Mouse (Mus musculus) hindbrain, embryonic 11.5 days (tissue): Measurements from ENCODE around the gene Phactr3. TPM values are rescaled to one million over a fixed set of nuclear protein-coding genes. Genes with fewer than 3 reads are reported as not detected.

Experiments
- ATAC-seq: fragments of 200-750 bp; cut with Nextera tagmentation; 2 replicates; pipeline ENCODE4 v1.8.0; 2017; ENCODE audit warnings: mild to moderate bottlenecking, moderate TSS enrichment, moderate library complexity; ENCODE audit not compliant: low FRiP score
- DNase-seq: peaks from one replicate; pipeline ENCODE4 v3.0.0-alpha.2; 2015; ENCODE audit warnings: low spot score
- H3K27ac ChIP-seq: fragments of 300-500 bp; sonication (generic); 2 replicates; pipeline ENCODE4 v1.5.1; 2014; ENCODE audit warnings: mild to moderate bottlenecking, low read depth, low read length
- H3K27me3 ChIP-seq: fragments of 300-500 bp; sonication (generic); 2 replicates; pipeline ENCODE4 v1.6.1; 2014; ENCODE audit warnings: mild to moderate bottlenecking, low read length, moderate library complexity, mixed read lengths; ENCODE audit not compliant: control insufficient read depth, insufficient read depth
- H3K36me3 ChIP-seq: fragments of 300-500 bp; sonication (generic); 2 replicates; pipeline ENCODE4 v1.6.1; 2014; ENCODE audit warnings: mild to moderate bottlenecking, low read length, moderate library complexity, mixed read lengths; ENCODE audit not compliant: control insufficient read depth, insufficient read depth
- H3K4me1 ChIP-seq: fragments of 300-500 bp; sonication (generic); replicated peaks from 2 replicates; pipeline ENCODE4 v1.6.1; 2014; ENCODE audit warnings: low read length, mixed read lengths; ENCODE audit not compliant: control insufficient read depth, insufficient read depth
- H3K4me2 ChIP-seq: fragments of 300-500 bp; sonication (generic); replicated peaks from 2 replicates; pipeline ENCODE4 v1.6.1; 2014; ENCODE audit warnings: mild to moderate bottlenecking, low read depth, low read length
- H3K4me3 ChIP-seq: fragments of 300-500 bp; sonication (generic); 2 replicates; pipeline ENCODE4 v1.5.1; 2014; ENCODE audit warnings: low read depth, low read length
- H3K9ac ChIP-seq: fragments of 300-500 bp; sonication (generic); 2 replicates; pipeline ENCODE4 v1.6.1; 2014; ENCODE audit warnings: low read depth, low read length
- H3K9me3 ChIP-seq: fragments of 300-500 bp; sonication (generic); 2 replicates; pipeline ENCODE4 v1.6.1; 2016; ENCODE audit warnings: low read length; ENCODE audit not compliant: control insufficient read depth
- WGBS: fragments of 180-500 bp; shearing (Covaris S2); extraction: QIAGEN DNeasy Blood & Tissue Kit; methylation state at CpG from one replicate; pipeline ENCODE4 v1.1.7; 2014; 5-methylcytosine and 5-hydroxymethylcytosine counted together
- polyA plus RNA-seq: library from polyadenylated mRNA; unstranded; fragments of >200 nt; fragmentation: Nextera tagmentation; extraction: Ambion mirVana; gene quantifications from 2 replicates; pipeline ENCODE4 v1.2.1, GENCODE M21; 2014

The Phactr3 gene
- polyA plus RNA-seq, 1 experiment from 2014 or later, result 14.5 TPM

DNA sequence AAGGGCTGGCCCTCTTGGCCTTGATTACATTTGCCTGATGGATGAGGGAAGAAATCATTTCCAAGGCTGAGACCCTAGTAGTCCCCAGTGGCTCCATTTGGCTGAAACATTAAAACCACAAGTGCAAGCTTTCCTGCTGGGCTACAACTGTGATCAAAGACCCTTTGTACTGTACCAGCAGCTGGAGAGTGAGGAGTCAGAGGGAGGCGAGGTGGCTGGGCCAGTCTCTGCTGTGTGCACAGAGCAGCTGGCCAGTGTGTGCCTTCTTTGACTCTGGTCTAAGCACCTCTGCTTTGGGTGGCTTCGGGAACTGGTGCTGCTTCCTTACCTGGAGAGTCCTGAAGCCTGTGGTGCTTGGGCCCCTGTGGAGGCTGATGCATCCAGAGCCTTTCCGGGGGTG is 122.6 kb downstream of the Phactr3 start:
- WGBS, result 49% methylated on average over 3 of the region's 3 CpGs
- DNase-seq (no peak), ATAC-seq (0 out of 2 replicates have a peak, but pooled peaks have one; percentile 31)
- H3K27ac ChIP-seq, result no peak overlapping the region
- H3K27me3 ChIP-seq, result no peaks in the 10 kb centered on the region
- no peak overlapping the region for H3K9ac ChIP-seq
- H3K4me2 ChIP-seq, result no peak overlapping the region
- no peaks in the 10 kb centered on the region for H3K9me3 ChIP-seq
- H3K36me3 ChIP-seq, result no peaks in the 10 kb centered on the region
- no peaks in the 10 kb centered on the region; the same call in 1 of the 2 replicates for H3K4me1 ChIP-seq
- no peak overlapping the region for H3K4me3 ChIP-seq

DNA sequence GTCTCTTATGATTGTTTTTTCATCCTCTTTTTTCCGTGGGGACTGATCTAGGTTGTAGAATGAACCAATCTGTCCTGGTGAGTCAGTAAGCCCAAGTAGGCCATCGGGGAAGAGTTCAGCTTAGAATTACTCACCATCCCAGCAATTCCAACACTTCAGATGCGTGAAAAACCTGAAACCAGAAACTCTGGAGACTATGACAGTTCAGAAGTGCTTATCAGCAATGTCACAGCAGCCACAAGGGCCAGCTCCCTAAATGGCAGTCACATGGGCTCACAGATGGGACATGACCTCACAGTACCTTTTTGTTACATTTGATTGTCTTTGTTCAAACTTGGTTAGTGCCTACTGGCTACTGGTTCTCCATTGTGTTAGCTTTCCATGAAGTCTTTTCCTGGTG is 124.2 kb downstream of the Phactr3 start:
- Histone ChIP-seq H3K27me3 (no peaks in the 10 kb centered on the region), H3K27ac (no peak overlapping the region), H3K9me3 (no peaks in the 10 kb centered on the region), H3K9ac (no peak overlapping the region), H3K36me3 (no peaks in the 10 kb centered on the region), H3K4me3 (no peak overlapping the region), H3K4me2 (no peak overlapping the region), H3K4me1 (no peaks in the 10 kb centered on the region; the same call in 1 of the 2 replicates)
- ATAC-seq (no peak), DNase-seq (no peak)
- WGBS, result 80% methylated on average over 3 of the region's 3 CpGs

DNA sequence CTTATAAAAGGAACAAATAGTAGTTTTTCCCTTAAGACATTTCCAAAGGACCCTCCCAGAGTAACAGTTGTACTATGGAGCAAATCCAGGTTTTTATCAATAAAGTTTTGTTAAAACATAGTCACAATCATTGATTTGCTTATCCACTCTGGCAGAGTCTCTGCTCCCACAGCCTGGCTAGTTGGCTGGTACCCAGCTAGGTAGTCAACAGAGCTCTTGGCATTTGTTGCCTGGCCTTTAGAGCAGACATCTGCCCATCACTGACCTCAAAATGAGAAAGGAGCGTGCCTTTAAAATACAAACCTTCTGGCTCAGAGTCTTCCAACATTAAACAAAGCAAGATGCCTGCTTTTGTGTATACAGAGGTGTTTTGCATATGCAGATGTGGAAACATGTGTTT is 126.1 kb downstream of the Phactr3 start:
- H3K27me3 ChIP-seq, result no peaks in the 10 kb centered on the region
- no peaks in the 10 kb centered on the region for H3K9me3 ChIP-seq
- H3K4me3 ChIP-seq, result no peak overlapping the region
- H3K4me1 ChIP-seq, result no peaks in the 10 kb centered on the region; the same call in 1 of the 2 replicates
- no peak overlapping the region for H3K9ac ChIP-seq
- H3K27ac ChIP-seq, result no peak overlapping the region
- no peak for DNase-seq
- ATAC-seq, result no peak
- no peak overlapping the region for H3K4me2 ChIP-seq
- no peaks in the 10 kb centered on the region for H3K36me3 ChIP-seq
- WGBS, result 76% methylated on average over 1 of the region's 1 CpGs

DNA sequence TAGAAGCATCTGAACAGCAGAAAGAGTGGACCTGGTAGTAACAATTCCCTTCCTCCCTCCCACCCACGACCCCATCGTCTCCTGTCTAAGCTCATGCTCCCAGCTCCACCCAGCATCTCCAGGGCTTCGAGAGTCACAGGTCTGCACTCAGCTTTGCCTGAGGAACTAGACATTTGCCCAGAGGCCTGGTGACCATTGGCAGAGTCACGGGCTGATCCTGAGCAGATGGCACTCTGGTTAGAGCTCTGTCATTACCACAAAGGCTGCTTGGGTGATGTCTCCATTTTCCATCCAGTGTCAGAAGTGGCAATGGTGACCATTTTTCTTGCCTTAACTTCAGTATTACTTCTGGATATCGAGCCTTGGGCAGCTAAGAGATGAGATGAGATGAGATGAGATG is 127.1 kb downstream of the Phactr3 start:
- Histone ChIP-seq H3K4me2 (no peak overlapping the region), H3K4me3 (no peak overlapping the region), H3K27ac (no peak overlapping the region), H3K27me3 (no peaks in the 10 kb centered on the region), H3K4me1 (no peaks in the 10 kb centered on the region; the same call in 1 of the 2 replicates), H3K9ac (no peak overlapping the region), H3K9me3 (no peaks in the 10 kb centered on the region), H3K36me3 (no peaks in the 10 kb centered on the region)
- no peak for DNase-seq
- 88% methylated on average over 5 of the region's 5 CpGs for WGBS
- no peak for ATAC-seq

DNA sequence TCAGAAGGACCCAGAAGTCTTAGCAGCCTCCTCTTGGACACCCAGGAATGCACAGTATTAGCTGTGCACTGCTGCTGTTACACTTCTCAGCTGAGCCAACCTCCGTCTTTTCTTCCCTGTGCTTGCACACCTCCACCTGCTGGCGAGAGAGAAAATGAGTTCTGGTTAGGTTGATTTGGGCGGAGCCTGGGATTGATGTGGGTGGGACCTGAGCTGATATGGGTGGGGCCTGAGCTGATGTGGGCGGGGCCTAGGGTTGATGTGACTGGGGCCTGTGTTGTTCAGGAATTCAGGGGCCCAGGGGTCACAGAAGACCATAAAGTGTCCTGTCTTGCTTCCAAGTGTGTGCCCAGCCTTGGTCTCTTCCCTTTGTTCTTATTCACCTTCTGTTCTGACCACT is 128.0 kb downstream of the Phactr3 start:
- whole genome bisulfite sequencing, result 50% methylated on average over 4 of the region's 4 CpGs
- Histone ChIP-seq H3K9me3 (no peaks in the 10 kb centered on the region), H3K4me1 (no peaks in the 10 kb centered on the region), H3K27me3 (no peaks in the 10 kb centered on the region; the same call in 1 of the 2 replicates), H3K27ac (no peak overlapping the region), H3K4me3 (no peak overlapping the region), H3K4me2 (no peak overlapping the region), H3K36me3 (no peaks in the 10 kb centered on the region), H3K9ac (no peak overlapping the region)
- DNase-seq, result no peak
- ATAC-seq, result no peak

DNA sequence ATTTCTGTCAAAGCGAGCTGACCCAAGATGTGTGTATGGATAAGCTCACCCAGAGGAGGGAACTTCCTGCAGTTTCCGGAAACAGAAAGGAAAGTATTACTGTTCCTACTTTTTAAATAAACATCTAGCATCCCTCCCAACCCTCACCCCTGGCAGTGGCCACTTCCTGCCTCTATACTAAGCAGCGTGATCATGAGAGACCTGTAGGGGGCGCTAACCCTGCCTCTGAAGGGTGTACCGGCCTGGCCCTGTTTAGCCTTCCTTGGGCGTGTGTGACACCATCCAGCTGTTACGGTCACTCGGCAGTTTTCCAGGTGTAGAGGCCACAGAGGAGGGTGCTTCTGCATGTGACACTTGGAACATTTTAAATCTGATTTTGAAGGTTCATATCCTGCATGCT is 128.5 kb downstream of the Phactr3 start:
- no peak overlapping the region for H3K27ac ChIP-seq
- WGBS, result 72% methylated on average over 8 of the region's 8 CpGs
- no peak overlapping the region for H3K9ac ChIP-seq
- DNase-seq (no peak), ATAC-seq (no peak)
- H3K4me3 ChIP-seq, result no peak overlapping the region
- H3K4me2 ChIP-seq, result no peak overlapping the region
- H3K9me3 ChIP-seq, result no peaks in the 10 kb centered on the region
- no peaks in the 10 kb centered on the region; the same call in 1 of the 2 replicates for H3K27me3 ChIP-seq
- no peaks in the 10 kb centered on the region for H3K36me3 ChIP-seq
- H3K4me1 ChIP-seq, result no peaks in the 10 kb centered on the region

DNA sequence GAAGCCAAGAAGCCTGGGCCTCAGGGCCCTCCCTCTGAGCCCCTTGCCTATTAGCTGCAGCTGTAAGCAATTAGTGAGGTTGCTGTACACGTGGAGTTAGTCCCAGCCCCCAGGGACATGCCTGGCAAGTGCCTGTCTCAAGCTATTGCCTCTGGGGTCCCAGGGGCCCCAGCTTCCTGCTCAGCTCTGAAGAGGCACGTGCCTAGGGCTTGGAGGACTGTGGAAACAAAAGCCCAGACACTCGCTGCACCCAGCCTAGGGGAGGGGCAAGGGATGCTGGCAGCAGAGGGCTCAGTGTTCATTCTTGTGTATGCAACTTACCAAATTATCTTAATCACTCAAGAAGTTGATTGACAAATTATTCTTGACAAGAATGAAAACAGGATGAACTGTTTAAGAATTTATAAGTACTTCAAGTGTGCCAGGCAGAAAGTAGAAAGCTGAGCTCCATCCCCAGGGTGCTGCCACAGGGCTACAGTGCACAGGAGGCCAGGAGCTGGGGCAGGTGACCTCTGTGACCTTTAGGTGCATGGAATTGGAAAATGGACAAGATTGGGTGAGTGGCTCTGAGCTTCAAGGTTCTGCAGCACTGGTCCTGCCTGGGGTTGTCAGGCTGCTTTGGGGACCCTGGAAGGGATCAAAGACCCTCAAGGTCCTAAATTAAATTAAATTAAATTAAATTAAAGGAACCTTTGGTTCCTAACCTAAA is 138.5 kb downstream of the Phactr3 start:
- 2% methylated on average over 3 of the region's 3 CpGs for WGBS

DNA sequence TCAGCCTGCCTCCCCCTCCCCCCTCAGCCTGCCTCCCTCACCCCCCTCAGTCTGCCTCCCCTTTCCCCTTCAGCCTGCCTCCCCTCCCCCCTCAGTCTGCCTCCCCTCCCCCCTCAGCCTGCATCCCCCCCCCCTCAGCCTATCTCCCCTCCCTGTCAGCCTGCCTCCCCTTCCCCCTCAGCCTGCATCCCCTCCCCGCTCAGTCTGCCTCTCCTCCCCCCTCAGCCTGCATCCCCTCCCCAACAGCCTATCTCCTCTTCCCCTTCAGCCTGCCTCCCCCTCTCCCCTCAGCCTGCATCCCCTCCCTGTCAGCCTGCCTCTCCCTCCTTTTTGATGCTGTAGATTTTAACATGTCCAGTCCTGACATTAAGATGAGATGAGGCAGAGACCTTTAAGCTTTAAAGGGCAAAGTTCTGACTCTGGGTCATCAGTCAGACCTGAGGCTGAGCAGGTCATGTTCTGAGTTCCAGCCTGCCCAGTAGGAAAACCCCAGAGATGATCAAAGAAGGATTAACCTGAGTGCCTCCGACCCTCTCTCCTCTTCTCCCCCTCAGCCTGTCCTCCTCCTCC is 139.3 kb downstream of the Phactr3 start:
- ATAC-seq (no peak), DNase-seq (no peak)
- H3K27me3 ChIP-seq, result no peaks in the 10 kb centered on the region
- no peaks in the 10 kb centered on the region for H3K9me3 ChIP-seq
- H3K36me3 ChIP-seq, result no peaks in the 10 kb centered on the region
- H3K27ac ChIP-seq, result no peak overlapping the region
- no peak overlapping the region for H3K4me3 ChIP-seq
- H3K9ac ChIP-seq, result no peak overlapping the region
- WGBS, result 8% methylated on average over 1 of the region's 2 CpGs
- H3K4me1 ChIP-seq, result peaks cover 6% of the 10 kb centered on the region
- H3K4me2 ChIP-seq, result no peak overlapping the region

More for the DNA sequence above, 138.5 kb downstream of the Phactr3 start:
- H3K4me2 ChIP-seq, result no peak overlapping the region
- no peak overlapping the region for H3K4me3 ChIP-seq
- DNase-seq (peak; percentile 69), ATAC-seq (peak; percentile 81)
- H3K27me3 ChIP-seq, result no peaks in the 10 kb centered on the region
- no peak overlapping the region for H3K9ac ChIP-seq
- no peaks in the 10 kb centered on the region for H3K9me3 ChIP-seq
- peaks cover 6% of the 10 kb centered on the region for H3K4me1 ChIP-seq
- peak overlapping the region; percentile 56 for H3K27ac ChIP-seq
- H3K36me3 ChIP-seq, result no peaks in the 10 kb centered on the region

DNA sequence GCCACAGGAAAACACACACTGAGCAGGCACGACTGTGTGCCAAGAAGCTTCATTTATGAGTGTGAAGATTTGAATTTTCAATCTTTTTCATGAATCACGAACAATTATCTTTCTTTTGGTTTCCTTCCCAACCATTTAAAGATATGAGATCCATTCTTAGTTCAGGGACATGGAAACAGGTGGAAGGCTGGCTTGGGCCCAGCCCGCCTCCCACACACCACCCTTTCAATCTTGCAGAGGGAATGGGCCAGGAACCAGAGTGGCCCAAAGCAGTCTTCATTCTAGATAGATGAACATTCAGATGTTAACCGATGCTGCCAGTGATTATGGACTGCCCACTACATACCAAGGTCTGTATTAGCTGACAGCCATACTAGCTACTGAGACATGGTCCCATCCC is 144.3 kb downstream of the Phactr3 start:
- H3K27me3 ChIP-seq, result no peaks in the 10 kb centered on the region
- H3K4me2 ChIP-seq, result no peak overlapping the region
- WGBS, result 89% methylated on average over 4 of the region's 4 CpGs
- H3K27ac ChIP-seq, result no peak overlapping the region
- DNase-seq, result no peak
- H3K9ac ChIP-seq, result no peak overlapping the region
- H3K4me3 ChIP-seq, result no peak overlapping the region
- H3K4me1 ChIP-seq, result no peaks in the 10 kb centered on the region; the same call in 1 of the 2 replicates
- no peaks in the 10 kb centered on the region for H3K9me3 ChIP-seq
- no peaks in the 10 kb centered on the region for H3K36me3 ChIP-seq
- no peak for ATAC-seq
